ENCODE assay signal across 12 mouse cellular contexts in genomic region chr17:87263401-87263800, GRCm38 (mm10). TPM values are rescaled to one million over a fixed set of nuclear protein-coding genes. Genes with fewer than 3 reads are reported as not detected.
DNase-seq lines count a peak whose midpoint lies in the region; ATAC-seq and TF ChIP-seq lines count a peak whose summit lies in the region.
"Had no signal": no experiment of that assay in that cellular context is flagged by ENCODE, and none has a peak within 500 bp of the region (broad histone marks: within the 10 kb centered on the region; RNA-seq: fewer than 3 reads in every experiment).

No protein-coding gene starts in this region.

- H3K9ac ChIP-seq in kidney, embryonic 14.5 days (ENCODE audit: low read depth, low read length) = no peak overlapping the region
- 0 out of 2 replicates have a peak overlapping the region, but pooled peaks have one; percentile 87 for H3K9ac ChIP-seq in intestine, postnatal 0 days (ENCODE audit: low read depth, low read length)
- no peak overlapping the region for H3K9ac ChIP-seq in forebrain, embryonic 14.5 days (ENCODE audit: low read length)
- H3K9ac ChIP-seq: midbrain, embryonic 13.5 days had no signal

- no peak overlapping the region for H3K4me3 ChIP-seq in kidney, embryonic 14.5 days (ENCODE audit: low read length)
- H3K4me3 ChIP-seq in intestine, postnatal 0 days (ENCODE audit: low read depth, low read length) = no peak overlapping the region
- H3K4me3 ChIP-seq in forebrain, embryonic 14.5 days (ENCODE audit: low read depth, low read length) = no peak overlapping the region

- WGBS in kidney, embryonic 14.5 days = 95% methylated on average over 6 of the region's 6 CpGs
- 42% methylated on average over 6 of the region's 6 CpGs for WGBS in intestine, postnatal 0 days
- WGBS in forebrain, embryonic 14.5 days = 97% methylated on average over 6 of the region's 6 CpGs

- H3K36me3 ChIP-seq in kidney, embryonic 14.5 days (ENCODE audit: control insufficient read depth, insufficient read depth, low read length) = peaks cover 18% of the 10 kb centered on the region
- H3K36me3 ChIP-seq in intestine, postnatal 0 days (ENCODE audit: control insufficient read depth, insufficient read depth) = peaks cover 22% of the 10 kb centered on the region
- H3K36me3 ChIP-seq in forebrain, embryonic 14.5 days (ENCODE audit: control insufficient read depth, insufficient read depth, low read length) = peaks cover 6% of the 10 kb centered on the region

- ATAC-seq in kidney, embryonic 14.5 days (ENCODE audit: low FRiP score, low TSS enrichment) = no peak
- ATAC-seq in intestine, postnatal 0 days = peak; percentile 42
- no peak for ATAC-seq in forebrain, embryonic 14.5 days
- ATAC-seq: midbrain, embryonic 13.5 days had no signal

- H3K27me3 ChIP-seq in kidney, embryonic 14.5 days (ENCODE audit: control insufficient read depth, insufficient read depth, low read length) = no peaks in the 10 kb centered on the region
- H3K27me3 ChIP-seq in intestine, postnatal 0 days (replicated peaks; ENCODE audit: control insufficient read depth, insufficient read depth, low read length) = no peaks in the 10 kb centered on the region
- no peaks in the 10 kb centered on the region for H3K27me3 ChIP-seq in forebrain, embryonic 14.5 days (replicated peaks; ENCODE audit: control insufficient read depth, insufficient read depth, low read length)

- DNase-seq in kidney, adult 9 months = peak; percentile 85
- DNase-seq in adrenal gland, postnatal 36 days = peak; percentile 73 to 76
- peak; percentile 33 to 56 for DNase-seq in lung, postnatal 4 days
- no peak for DNase-seq in frontal cortex, postnatal 25 days (ENCODE audit: low spot score in 2 of 2)
- no peak for DNase-seq in adipocyte (ENCODE audit: low spot score)
- no peak for DNase-seq in forebrain, embryonic 14.5 days (ENCODE audit: low spot score)
- DNase-seq: embryo, embryonic 11 days; gastrocnemius, postnatal 10 days; right cerebral cortex, postnatal 14 days had no signal

- H3K9me3 ChIP-seq in kidney, embryonic 14.5 days (ENCODE audit: control insufficient read depth, low read length) = peaks cover 3% of the 10 kb centered on the region; the same call in 1 of the 2 replicates
- no peaks in the 10 kb centered on the region for H3K9me3 ChIP-seq in intestine, postnatal 0 days (ENCODE audit: control insufficient read depth)
- H3K9me3 ChIP-seq in forebrain, embryonic 14.5 days (replicated peaks; ENCODE audit: control insufficient read depth, low read length) = 0 out of 2 replicates have a peak, but pooled peaks cover 6% of the 10 kb centered on the region

- H3K27ac ChIP-seq in kidney, embryonic 14.5 days (ENCODE audit: low read depth, low read length) = no peak overlapping the region
- peak overlapping the region; percentile 96 for H3K27ac ChIP-seq in intestine, postnatal 0 days (ENCODE audit: low read depth, low read length)
- no peak overlapping the region for H3K27ac ChIP-seq in forebrain, embryonic 14.5 days (ENCODE audit: low read depth, low read length)
- H3K27ac ChIP-seq: midbrain, embryonic 13.5 days had no signal

- no peak overlapping the region for H3K4me2 ChIP-seq in kidney, embryonic 14.5 days (replicated peaks; ENCODE audit: low read depth, low read length)
- H3K4me2 ChIP-seq in intestine, postnatal 0 days (replicated peaks; ENCODE audit: low read depth) = peak overlapping the region; percentile 91
- no peak overlapping the region for H3K4me2 ChIP-seq in forebrain, embryonic 14.5 days (ENCODE audit: low read length)
- H3K4me2 ChIP-seq: midbrain, embryonic 13.5 days had no signal

- peaks cover 11% of the 10 kb centered on the region for H3K4me1 ChIP-seq in kidney, embryonic 14.5 days (ENCODE audit: control insufficient read depth, insufficient read depth, low read length)
- H3K4me1 ChIP-seq in intestine, postnatal 0 days (replicated peaks; ENCODE audit: control insufficient read depth, insufficient read depth, low read length) = peaks cover 11% of the 10 kb centered on the region
- peaks cover 10% of the 10 kb centered on the region for H3K4me1 ChIP-seq in forebrain, embryonic 14.5 days (ENCODE audit: control insufficient read depth, insufficient read depth, low read length)

- TF ChIP-seq CTCF in intestine, postnatal 0 days (IDR thresholded peaks at IDR 0.05; ENCODE audit: low read depth) = no peak

RNA-seq across cellular contexts. Expression of gene Mcfd2, which starts 2.3 kb away (rescaled TPM):
- polyA plus RNA-seq in kidney, embryonic 14.5 days (2014; fragmentation: Nextera tagmentation; extraction: Ambion mirVana) = 82.6 and 104 TPM in 2 replicates
- 100 to 1,000 TPM; 256 to 285 TPM for total RNA-seq in adrenal gland, postnatal 36 days (2021)
- polyA plus RNA-seq in intestine, postnatal 0 days (2015; fragmentation: Nextera tagmentation; extraction: Ambion mirVana) = 220 and 231 TPM in 2 replicates
- polyA plus RNA-seq in forebrain, embryonic 14.5 days (2014; fragmentation: Nextera tagmentation; extraction: Ambion mirVana) = 56.1 and 63.4 TPM in 2 replicates

RNA-seq across cellular contexts. Expression of gene Ttc7, which starts 19.3 kb away (rescaled TPM):
- 4.0 and 5.7 TPM in 2 replicates for polyA plus RNA-seq in kidney, embryonic 14.5 days (2014; fragmentation: Nextera tagmentation; extraction: Ambion mirVana)
- 10 to 100 TPM in 1 of 2 experiments, 1 to 10 TPM in 1; 9.5 to 14.3 TPM for total RNA-seq in adrenal gland, postnatal 36 days (2021)
- 61.7 and 69.2 TPM in 2 replicates for polyA plus RNA-seq in intestine, postnatal 0 days (2015; fragmentation: Nextera tagmentation; extraction: Ambion mirVana)
- polyA plus RNA-seq in forebrain, embryonic 14.5 days (2014; fragmentation: Nextera tagmentation; extraction: Ambion mirVana) = 4.1 and 4.8 TPM in 2 replicates

Comparison
In these comparisons a context has a peak if more than half of its experiments do, and no peak if none do; other contexts are left out.
1. DNase-seq: peak in kidney, adult 9 months (single experiment), adrenal gland, postnatal 36 days (2 of 2) and lung, postnatal 4 days (2 of 2); none in frontal cortex, postnatal 25 days (0 of 2), adipocyte (single experiment) and forebrain, embryonic 14.5 days (single experiment).